28 mouse cellular contexts compared by ENCODE assay signal in genomic region chr15:84661274-84661673, GRCm38 (mm10). TPM values are rescaled to one million over a fixed set of nuclear protein-coding genes. Genes with fewer than 3 reads are reported as not detected.
A peak's percentile ranks its signal among the peaks of the same experiment; 100 is the strongest.
DNase-seq lines count a peak whose midpoint lies in the region; ATAC-seq and TF ChIP-seq lines count a peak whose summit lies in the region.
"Had no signal": no experiment of that assay in that cellular context is flagged by ENCODE, and none has a peak within 500 bp of the region (broad histone marks: within the 10 kb centered on the region; RNA-seq: fewer than 3 reads in every experiment).

No protein-coding gene starts in this region.

- intact Hi-C loops in gastrocnemius, adult 2 months (cut with DNase I), result no loop called here
- intact Hi-C loops in heart, postnatal 14 days (cut with DNase I), result no loop called here

- H3K27me3 ChIP-seq in embryonic facial prominence, embryonic 14.5 days (replicated peaks; ENCODE audit: control insufficient read depth, insufficient read depth, low read length), result 0 out of 2 replicates have a peak, but pooled peaks cover 5% of the 10 kb centered on the region
- H3K27me3 ChIP-seq in hindbrain, embryonic 11.5 days (ENCODE audit: control insufficient read depth, insufficient read depth, low read length), result peaks cover 7% of the 10 kb centered on the region
- H3K27me3 ChIP-seq: forebrain, embryonic 15.5 days; Patski had no signal

- H3K9ac ChIP-seq in embryonic facial prominence, embryonic 14.5 days (ENCODE audit: low read depth, low read length), result no peak overlapping the region
- no peak overlapping the region for H3K9ac ChIP-seq in hindbrain, embryonic 11.5 days (ENCODE audit: low read depth, low read length)
- H3K9ac ChIP-seq: forebrain, embryonic 12.5 days; forebrain, embryonic 15.5 days; heart, embryonic 13.5 days; hindbrain, embryonic 14.5 days had no signal

- peaks cover 25% of the 10 kb centered on the region for H3K4me1 ChIP-seq in embryonic facial prominence, embryonic 14.5 days (ENCODE audit: control insufficient read depth, insufficient read depth, low read length)
- 0 out of 2 replicates have a peak, but pooled peaks cover 3% of the 10 kb centered on the region for H3K4me1 ChIP-seq in hindbrain, embryonic 11.5 days (replicated peaks; ENCODE audit: control insufficient read depth, insufficient read depth, low read length)

- 83% methylated on average over 5 of the region's 5 CpGs for WGBS in embryonic facial prominence, embryonic 14.5 days
- WGBS in hindbrain, embryonic 11.5 days, result 96% methylated on average over 5 of the region's 5 CpGs

- TF ChIP-seq CTCF in gastrocnemius, adult 2 months (IDR thresholded peaks at IDR 0.05), result no peak

- no peaks in the 10 kb centered on the region for H3K9me3 ChIP-seq in embryonic facial prominence, embryonic 14.5 days (ENCODE audit: control insufficient read depth, low read length)
- H3K9me3 ChIP-seq in hindbrain, embryonic 11.5 days (ENCODE audit: control insufficient read depth, low read length), result no peaks in the 10 kb centered on the region
- H3K9me3 ChIP-seq: forebrain, embryonic 12.5 days; forebrain, embryonic 15.5 days; heart, embryonic 10.5 days; heart, embryonic 13.5 days; hindbrain, embryonic 10.5 days had no signal

- no peaks in the 10 kb centered on the region for H3K36me3 ChIP-seq in embryonic facial prominence, embryonic 14.5 days (ENCODE audit: control insufficient read depth, insufficient read depth, low read length)
- H3K36me3 ChIP-seq in hindbrain, embryonic 11.5 days (ENCODE audit: control insufficient read depth, insufficient read depth, low read length), result no peaks in the 10 kb centered on the region
- H3K36me3 ChIP-seq: forebrain, embryonic 12.5 days; forebrain, embryonic 15.5 days; heart, embryonic 10.5 days; heart, embryonic 13.5 days; hindbrain, embryonic 10.5 days had no signal

- ATAC-seq in embryonic facial prominence, embryonic 14.5 days (ENCODE audit: low read depth), result no peak
- peak; percentile 37; the same call in 1 of the 2 replicates for ATAC-seq in megakaryocyte progenitor cell, adult 5-6 weeks (replicated peaks; ENCODE audit: poor library complexity)
- ATAC-seq in megakaryocyte-erythroid progenitor cell, adult 5-6 weeks (replicated peaks; ENCODE audit: low FRiP score, low TSS enrichment, poor library complexity, severe bottlenecking), result no peak
- ATAC-seq in hindbrain, embryonic 11.5 days (ENCODE audit: low FRiP score), result no peak
- ATAC-seq: forebrain, embryonic 15.5 days; hindbrain, postnatal 0 days; inflammation-experienced regulatory T-cells, adult 6 months; intestine, embryonic 16.5 days; Patski had no signal

- peak; percentile 9 for DNase-seq in gastrocnemius, adult 2 months
- no peak for DNase-seq in gastrocnemius, adult 8-10 months (ENCODE audit: low spot score in 2 of 2)
- peak; percentile 23 for DNase-seq in MEL-GATA-1-ER (ENCODE audit: extremely low read depth, low read depth)
- DNase-seq in embryonic facial prominence, embryonic 14.5 days (ENCODE audit: low spot score), result peak; percentile 50
- no peak for DNase-seq in heart, postnatal 14 days
- no peak for DNase-seq in hindbrain, embryonic 11.5 days (ENCODE audit: low spot score)
- DNase-seq: adrenal gland, adult 2 months; adrenal gland, postnatal 25 days; cerebellum, adult 11-12 months; cerebellum, adult 8-10 months; cerebellum, postnatal 25 days; embryo, embryonic 11 days; gastrocnemius, postnatal 25 days; heart, adult 2 months; kidney, adult 18-20 months had no signal

- H3K4me3 ChIP-seq in gastrocnemius, adult 2 months, result no peak overlapping the region
- H3K4me3 ChIP-seq in embryonic facial prominence, embryonic 14.5 days (ENCODE audit: low read depth, low read length), result no peak overlapping the region
- no peak overlapping the region for H3K4me3 ChIP-seq in hindbrain, embryonic 11.5 days (ENCODE audit: low read depth, low read length)
- H3K4me3 ChIP-seq: erythroblast, embryonic 14.5 days; forebrain, embryonic 12.5 days; forebrain, embryonic 15.5 days; heart, adult 2 months; heart, embryonic 10.5 days; heart, embryonic 13.5 days; hindbrain, embryonic 10.5 days had no signal

- no peak overlapping the region for H3K27ac ChIP-seq in gastrocnemius, adult 2 months
- H3K27ac ChIP-seq in embryonic facial prominence, embryonic 14.5 days (replicated peaks; ENCODE audit: low read depth, low read length), result no peak overlapping the region; the same call in 1 of the 2 replicates
- no peak overlapping the region for H3K27ac ChIP-seq in hindbrain, embryonic 11.5 days (ENCODE audit: low read depth, low read length)
- H3K27ac ChIP-seq: forebrain, embryonic 12.5 days; forebrain, embryonic 15.5 days; heart, adult 2 months; heart, embryonic 10.5 days; heart, embryonic 13.5 days; hindbrain, embryonic 10.5 days; hindbrain, embryonic 14.5 days; hindbrain, postnatal 0 days had no signal

- no peak overlapping the region for H3K4me2 ChIP-seq in embryonic facial prominence, embryonic 14.5 days (ENCODE audit: low read depth, low read length)
- no peak overlapping the region for H3K4me2 ChIP-seq in hindbrain, embryonic 11.5 days (replicated peaks; ENCODE audit: low read depth, low read length)
- H3K4me2 ChIP-seq: forebrain, embryonic 12.5 days; forebrain, embryonic 15.5 days; heart, embryonic 13.5 days; hindbrain, embryonic 14.5 days had no signal

RNA-seq across cellular contexts. Expression of gene Prr5, which starts 8.1 kb away (rescaled TPM):
- total RNA-seq in gastrocnemius, adult 2 months (2021), result 1 to 10 TPM; 3.0 to 4.3 TPM
- total RNA-seq in gastrocnemius, adult 8-10 months (2022), result 1 to 10 TPM; 1.1 to 3.5 (median 2.3) TPM
- polyA plus RNA-seq in embryonic facial prominence, embryonic 14.5 days (2014; fragmentation: Nextera tagmentation; extraction: Ambion mirVana), result 26.4 and 31.8 TPM in 2 replicates
- total RNA-seq in megakaryocyte progenitor cell, adult 5-6 weeks (2015), result 10.0 and 11.1 TPM in 2 replicates
- 3.7 and 7.6 TPM in 2 replicates for total RNA-seq in megakaryocyte progenitor cell, adult 5-6 weeks (2017)
- total RNA-seq in megakaryocyte-erythroid progenitor cell, adult 5-6 weeks (2014; fragmentation: Nextera tagmentation), result 1.2 TPM in 1 of 2 replicates, not detected in the other
- total RNA-seq in megakaryocyte-erythroid progenitor cell, adult 5-6 weeks (2017), result 0.34 and 0.85 TPM in 2 replicates
- 1 to 10 TPM; 5.6 to 8.3 TPM for total RNA-seq in heart, postnatal 14 days (2021)
- polyA plus RNA-seq in hindbrain, embryonic 11.5 days (2014; fragmentation: Nextera tagmentation; extraction: Ambion mirVana), result 12.1 and 13.9 TPM in 2 replicates

RNA-seq across cellular contexts. Expression of gene Arhgap8, which starts 58.6 kb away (rescaled TPM):
- under 1 TPM in 1 of 2 experiments, not detected in 1; 0.25 TPM for total RNA-seq in gastrocnemius, adult 2 months (2021)
- under 1 TPM in 2 of 4 experiments, not detected in 2; 0.31 to 0.32 TPM for total RNA-seq in gastrocnemius, adult 8-10 months (2022)
- 3.1 and 4.6 TPM in 2 replicates for polyA plus RNA-seq in embryonic facial prominence, embryonic 14.5 days (2014; fragmentation: Nextera tagmentation; extraction: Ambion mirVana)
- not detected in 2 replicates for total RNA-seq in megakaryocyte progenitor cell, adult 5-6 weeks (2015)
- total RNA-seq in megakaryocyte progenitor cell, adult 5-6 weeks (2017), result not detected in 2 replicates
- total RNA-seq in megakaryocyte-erythroid progenitor cell, adult 5-6 weeks (2014; fragmentation: Nextera tagmentation), result not detected in 2 replicates
- not detected in 2 replicates for total RNA-seq in megakaryocyte-erythroid progenitor cell, adult 5-6 weeks (2017)
- 1 to 10 TPM in 1 of 2 experiments, under 1 TPM in 1; 0.86 to 2.6 TPM for total RNA-seq in heart, postnatal 14 days (2021)
- 2.3 and 2.9 TPM in 2 replicates for polyA plus RNA-seq in hindbrain, embryonic 11.5 days (2014; fragmentation: Nextera tagmentation; extraction: Ambion mirVana)
- polyA plus RNA-seq: erythroblast, embryonic 14.5 days had no signal

Comparison
In these comparisons a context has a peak if more than half of its experiments do, and no peak if none do; other contexts are left out.
1. DNase-seq: peak in gastrocnemius, adult 2 months (single experiment), MEL-GATA-1-ER (single experiment) and embryonic facial prominence, embryonic 14.5 days (single experiment); none in gastrocnemius, adult 8-10 months (0 of 2), heart, postnatal 14 days (0 of 2) and hindbrain, embryonic 11.5 days (single experiment).